Mouse (Mus musculus) G1E (cell line): ENCODE results near the gene Alad. TPM values are rescaled to one million over a fixed set of nuclear protein-coding genes. Genes with fewer than 3 reads are reported as not detected.

ENCODE experiments used
- ATAC-seq: 2 replicates; pipeline ENCODE4 v1.8.0; 2016; ENCODE audit warnings: mild to moderate bottlenecking; ENCODE audit not compliant: insufficient number of reproducible peaks, poor library complexity, low FRiP score, severe bottlenecking; ENCODE audit errors: extremely low read depth
- DNase-seq: peaks from one replicate; pipeline ENCODE4 v3.0.0; 2012; ENCODE audit warnings: low spot score
- H3K27me3 ChIP-seq: 2 replicates; pipeline ENCODE4 v1.6.1; 2012; ENCODE audit warnings: mild to moderate bottlenecking, low read length, inconsistent platforms; ENCODE audit not compliant: insufficient read depth
- H3K36me3 ChIP-seq: replicated peaks from 2 replicates; pipeline ENCODE3; 2012; ENCODE audit warnings: mild to moderate bottlenecking, inconsistent platforms
- H3K4me1 ChIP-seq: 2 replicates; pipeline ENCODE4 v1.6.1; 2012; ENCODE audit warnings: low read depth, low read length, inconsistent platforms, mixed read lengths; ENCODE audit not compliant: insufficient read depth
- H3K4me3 ChIP-seq: 2 replicates; pipeline ENCODE4 v1.5.1; 2012; ENCODE audit warnings: low read depth, mild to moderate bottlenecking, inconsistent platforms, low read length, moderate library complexity, mixed read lengths
- H3K9me3 ChIP-seq: replicated peaks from 2 replicates; pipeline ENCODE4 v1.6.1; 2012; ENCODE audit warnings: inconsistent platforms
- CTCF ChIP-seq: IDR thresholded peaks from 2 replicates; pipeline ENCODE4 v1.5.1; 2012; ENCODE audit warnings: low read depth, low read length, inconsistent platforms, mixed read lengths
- GATA1 ChIP-seq: IDR thresholded peaks from 2 replicates; pipeline ENCODE4 v1.6.1; 2012; ENCODE audit warnings: borderline replicate concordance, low read length, inconsistent platforms, mixed read lengths
- GATA2 ChIP-seq: IDR thresholded peaks from 2 replicates; pipeline ENCODE4 v1.6.1; 2012; ENCODE audit warnings: low read depth, low read length, inconsistent platforms, borderline replicate concordance
- POLR2AphosphoS5 ChIP-seq: IDR thresholded peaks from 2 replicates; pipeline ENCODE4 v1.6.1; 2012; ENCODE audit warnings: low read depth, low read length, inconsistent platforms; ENCODE audit not compliant: insufficient replicate concordance
- TAL1 ChIP-seq: conservative IDR thresholded peaks from 2 replicates; pipeline ENCODE4 v1.6.1; 2012; ENCODE audit warnings: low read depth, low read length, inconsistent platforms, mixed read lengths
- polyA plus RNA-seq: library from polyadenylated mRNA; stranded (reverse); fragments of >175 nt; gene quantifications from 2 replicates; pipeline ENCODE4 v1.2.3, GENCODE M21; 2012
- total RNA-seq, 2 experiments: library from RNA; stranded (forward) in 1 of 2; stranded (reverse) in 1 of 2; fragments of 200-1000 nt in 1 of 2; fragments of >200 nt in 1 of 2; fragmentation: Nextera tagmentation in 1 of 2; gene quantifications; 2 replicates each; pipeline ENCODE4 v1.2.3; 2014 to 2017

Alad gene
- total and polyA plus RNA-seq, 3 experiments = 49.4 to 196 (median 123) TPM

- H3K27me3 ChIP-seq = peaks cover 31% of the 10 kb centered on the region
- ATAC-seq (no peak), DNase-seq (no peak)
- H3K4me3 ChIP-seq = no peak overlapping the region
- no peak for TF ChIP-seq GATA2
- TF ChIP-seq CTCF = no peak
- no peaks in the 10 kb centered on the region for H3K9me3 ChIP-seq
- H3K36me3 ChIP-seq = peaks cover 20% of the 10 kb centered on the region
- peaks cover 21% of the 10 kb centered on the region for H3K4me1 ChIP-seq
Observed at GRCm38 (mm10) chr4:62527655-62528054, 7.9 kb upstream of the Alad start.

- DNase-seq (no peak), ATAC-seq (no peak)
- peaks cover 34% of the 10 kb centered on the region for H3K4me1 ChIP-seq
- peaks cover 24% of the 10 kb centered on the region for H3K27me3 ChIP-seq
- H3K9me3 ChIP-seq = no peaks in the 10 kb centered on the region
- H3K36me3 ChIP-seq = peaks cover 29% of the 10 kb centered on the region
- H3K4me3 ChIP-seq = no peak overlapping the region
- TF ChIP-seq GATA2 (no peak), POLR2AphosphoS5 (no peak), GATA1 (no peak), TAL1 (no peak), CTCF (no peak)
Observed at GRCm38 (mm10) chr4:62526256-62526655, 6.5 kb upstream of the Alad start.

GRCm38 (mm10) chr4:62525489-62525811 lies 5.7 kb upstream of the Alad start:
- no peak for ATAC-seq
- peaks cover 40% of the 10 kb centered on the region for H3K4me1 ChIP-seq
- TF ChIP-seq GATA1 (no peak), TAL1 (no peak), GATA2 (no peak), POLR2AphosphoS5 (no peak), CTCF (no peak)

GRCm38 (mm10) chr4:62524651-62525488 lies 5.2 kb upstream of the Alad start, which contains the start of the genes Pole3 and 4933430I17Rik:
Gene Pole3 (minus strand): TSS chr4:62525068.
Gene 4933430I17Rik (plus strand): TSS chr4:62525369.
- ATAC-seq = peak; percentile 96
- TF ChIP-seq GATA1 (no peak), CTCF (no peak), POLR2AphosphoS5 (no peak), GATA2 (no peak), TAL1 (no peak)
- H3K27me3 ChIP-seq = peaks cover 18% of the 10 kb centered on the region
- peaks cover 39% of the 10 kb centered on the region for H3K4me1 ChIP-seq
- H3K36me3 ChIP-seq = peaks cover 29% of the 10 kb centered on the region
- no peak for DNase-seq
- H3K9me3 ChIP-seq = no peaks in the 10 kb centered on the region
- H3K4me3 ChIP-seq = peak within 1 kb of the TSS; percentile 92

More at GRCm38 (mm10) chr4:62525489-62525811, 5.7 kb upstream of the Alad start:
- Histone ChIP-seq H3K27me3 (peaks cover 21% of the 10 kb centered on the region), H3K9me3 (no peaks in the 10 kb centered on the region), H3K4me3 (peak overlapping the region; percentile 92), H3K36me3 (peaks cover 29% of the 10 kb centered on the region)
- DNase-seq = no peak

- H3K9me3 ChIP-seq = no peaks in the 10 kb centered on the region
- H3K36me3 ChIP-seq = peaks cover 36% of the 10 kb centered on the region
Observed at GRCm38 (mm10) chr4:62520892-62521400, 1.2 kb upstream of the Alad start.

GRCm38 (mm10) chr4:62519122-62519848 lies 433 bp downstream of the Alad start:
- no peaks in the 10 kb centered on the region for H3K27me3 ChIP-seq
- ATAC-seq (peak; percentile 12), DNase-seq (peak; percentile 80)
- no peaks in the 10 kb centered on the region for H3K9me3 ChIP-seq
- TF ChIP-seq TAL1 (no peak), GATA1 (no peak), CTCF (no peak), GATA2 (no peak), POLR2AphosphoS5 (no peak)
- peak overlapping the region; percentile 77 for H3K4me3 ChIP-seq
- peaks cover 82% of the 10 kb centered on the region for H3K4me1 ChIP-seq
- peaks cover 44% of the 10 kb centered on the region for H3K36me3 ChIP-seq

More at GRCm38 (mm10) chr4:62520892-62521400, 1.2 kb upstream of the Alad start:
- no peak for TF ChIP-seq GATA2
- TF ChIP-seq CTCF = no peak
- TF ChIP-seq TAL1 = no peak
- no peak for ATAC-seq
- H3K4me3 ChIP-seq = no peak overlapping the region
- H3K4me1 ChIP-seq = peaks cover 72% of the 10 kb centered on the region
- H3K27me3 ChIP-seq = no peaks in the 10 kb centered on the region
- DNase-seq = no peak
